Mouse (Mus musculus): ENCODE results near the gene Slc22a17. TPM values are rescaled to one million over a fixed set of nuclear protein-coding genes. Genes with fewer than 3 reads are reported as not detected.

Gene Slc22a17
- polyA plus RNA-seq, 1 experiment from 2014 or later: not detected

DNA sequence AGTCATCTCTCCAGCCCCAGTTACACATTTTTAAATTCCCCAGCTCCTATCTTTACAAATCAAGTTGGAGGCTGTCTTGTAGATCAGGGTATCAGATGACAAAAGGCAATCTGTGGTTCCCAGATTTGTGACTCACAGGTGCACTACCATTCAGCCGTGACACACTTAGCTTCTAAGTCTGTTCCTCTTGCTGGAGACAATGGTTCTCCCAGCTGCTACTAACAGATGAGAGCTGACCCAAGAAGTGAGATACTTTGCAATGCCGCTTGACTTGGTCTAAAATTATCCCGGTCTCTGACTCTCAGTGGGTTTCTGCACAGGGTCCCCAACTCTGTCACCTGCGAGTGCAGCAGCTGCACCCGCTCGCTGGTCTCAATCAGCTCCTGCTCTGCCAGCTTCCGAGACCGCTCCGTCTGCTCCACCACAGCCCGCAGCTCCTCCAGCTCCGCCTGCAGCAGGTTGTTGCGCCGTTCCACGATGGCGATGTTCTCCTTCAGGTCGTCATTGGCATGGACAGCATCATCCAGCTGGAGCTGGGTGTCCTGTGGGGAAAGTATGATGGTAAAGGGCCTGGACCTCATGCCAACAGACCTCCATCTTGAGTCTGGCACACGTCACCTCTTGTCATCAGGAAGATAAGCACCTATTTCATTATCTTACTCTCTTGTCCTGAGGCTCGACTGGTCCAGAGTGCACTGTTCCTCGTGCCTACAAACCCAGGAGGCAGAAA lies 33.2 kb upstream of the Slc22a17 start:
- H3K36me3 ChIP-seq (ENCODE audit: inconsistent target): no peaks in the 10 kb centered on the region

DNA sequence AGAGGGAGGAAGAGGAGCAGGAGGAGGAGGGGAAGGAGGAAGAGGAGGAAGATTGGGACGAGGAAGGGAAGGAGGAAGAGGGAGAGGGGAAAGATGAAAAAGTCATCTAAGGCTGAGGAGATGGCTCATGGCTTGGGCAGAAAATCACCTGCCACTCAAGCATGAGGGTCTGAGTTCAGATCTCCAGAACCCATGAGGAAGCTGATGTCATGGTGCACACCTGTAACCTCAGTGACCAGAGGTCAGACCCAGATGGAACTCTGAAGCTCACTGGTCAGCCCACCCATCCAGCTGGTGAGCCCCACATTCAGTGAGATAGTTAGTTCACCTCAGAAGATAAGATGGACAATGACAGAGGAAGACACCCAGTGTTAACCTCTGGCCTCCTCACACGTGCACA lies 32.0 kb upstream of the Slc22a17 start:
- H3K36me3 ChIP-seq (ENCODE audit: inconsistent target): no peaks in the 10 kb centered on the region

More for the DNA sequence above, 33.2 kb upstream of the Slc22a17 start:
- 88% methylated on average over 19 of the region's 19 CpGs for whole genome bisulfite sequencing (ENCODE audit: missing documents)
- H3K4me3 ChIP-seq (ENCODE audit: inconsistent target): no peak overlapping the region
- no peak overlapping the region for H3K27ac ChIP-seq
- no peaks in the 10 kb centered on the region for H3K79me2 ChIP-seq (ENCODE audit: inconsistent target)

GRCm38 (mm10) chr14:54943971-54944370 lies 31.0 kb upstream of the Slc22a17 start:
- Histone ChIP-seq H3K4me3 (ENCODE audit: inconsistent target) (no peak overlapping the region), H3K36me3 (ENCODE audit: inconsistent target) (no peaks in the 10 kb centered on the region), H3K79me2 (ENCODE audit: inconsistent target) (no peaks in the 10 kb centered on the region), H3K27ac (no peak overlapping the region)
- 94% methylated on average over 6 of the region's 7 CpGs for WGBS (ENCODE audit: missing documents)

More for the DNA sequence above, 32.0 kb upstream of the Slc22a17 start:
- 62% methylated on average over 2 of the region's 2 CpGs for WGBS (ENCODE audit: missing documents)
- no peak overlapping the region for H3K27ac ChIP-seq
- no peak overlapping the region for H3K4me3 ChIP-seq (ENCODE audit: inconsistent target)
- H3K79me2 ChIP-seq (ENCODE audit: inconsistent target): no peaks in the 10 kb centered on the region

GRCm38 (mm10) chr14:54942479-54942878 lies 29.5 kb upstream of the Slc22a17 start:
- Histone ChIP-seq H3K4me3 (ENCODE audit: inconsistent target) (no peak overlapping the region), H3K27ac (no peak overlapping the region), H3K36me3 (ENCODE audit: inconsistent target) (no peaks in the 10 kb centered on the region), H3K79me2 (ENCODE audit: inconsistent target) (no peaks in the 10 kb centered on the region)
- WGBS (ENCODE audit: missing documents): 93% methylated on average over 8 of the region's 8 CpGs

DNA sequence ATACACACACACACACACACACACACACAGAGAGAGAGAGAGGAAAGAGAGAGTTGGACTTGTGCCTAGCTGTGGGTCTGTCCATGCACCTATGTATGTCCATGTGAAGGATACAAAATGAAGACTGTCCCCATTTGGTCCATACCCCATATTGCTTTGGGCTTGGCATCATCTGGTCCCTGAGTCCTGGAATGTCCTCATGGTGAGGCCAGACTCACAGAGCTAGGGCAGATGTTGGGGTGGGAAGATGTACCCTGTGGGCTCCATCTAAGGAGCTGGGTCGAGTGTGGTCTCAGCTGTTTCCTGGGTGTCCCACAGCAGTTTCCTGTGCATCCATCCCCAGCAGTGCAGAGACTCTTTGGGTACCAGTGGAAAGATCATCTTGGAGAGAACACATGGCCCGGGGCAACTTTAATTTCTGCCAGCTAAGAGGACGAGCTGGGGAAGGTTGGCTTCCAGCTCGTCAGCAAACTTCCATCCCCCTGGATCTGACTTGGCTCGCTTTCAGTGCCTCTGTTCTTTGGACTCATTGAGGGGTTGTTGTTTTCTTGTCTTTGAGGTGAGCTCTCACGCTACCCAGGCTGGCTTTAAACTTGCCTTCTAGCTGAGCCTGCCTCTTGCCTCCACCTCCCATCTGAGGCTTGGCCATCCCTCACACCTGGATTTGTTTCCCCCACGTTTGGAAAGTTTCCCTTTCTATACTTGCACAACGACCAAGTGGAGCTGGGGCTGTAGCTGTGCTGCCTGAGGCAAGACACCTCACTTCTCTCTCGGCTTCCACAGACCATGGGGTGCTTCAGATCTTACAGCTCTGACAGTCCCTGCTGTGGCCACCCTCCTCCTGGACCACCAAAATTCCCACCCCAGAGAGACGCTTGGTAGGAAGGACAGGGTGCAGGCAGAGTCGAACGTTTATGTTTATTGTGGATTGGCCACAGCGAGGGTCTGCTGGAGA lies 28.4 kb upstream of the Slc22a17 start:
- 60% methylated on average over 13 of the region's 13 CpGs for WGBS (ENCODE audit: missing documents)
- no peak overlapping the region for H3K27ac ChIP-seq
- H3K4me3 ChIP-seq (ENCODE audit: inconsistent target): no peak overlapping the region
- H3K79me2 ChIP-seq (ENCODE audit: inconsistent target): no peaks in the 10 kb centered on the region
- H3K36me3 ChIP-seq (ENCODE audit: inconsistent target): no peaks in the 10 kb centered on the region

- Histone ChIP-seq H3K79me2 (ENCODE audit: inconsistent target) (no peaks in the 10 kb centered on the region), H3K4me3 (ENCODE audit: inconsistent target) (no peak overlapping the region), H3K36me3 (ENCODE audit: inconsistent target) (no peaks in the 10 kb centered on the region), H3K27ac (no peak overlapping the region)
- 66% methylated on average over 3 of the region's 3 CpGs for WGBS (ENCODE audit: missing documents)
These were observed 27.2 kb upstream of the Slc22a17 start for GRCm38 (mm10) chr14:54940176-54940530.

DNA sequence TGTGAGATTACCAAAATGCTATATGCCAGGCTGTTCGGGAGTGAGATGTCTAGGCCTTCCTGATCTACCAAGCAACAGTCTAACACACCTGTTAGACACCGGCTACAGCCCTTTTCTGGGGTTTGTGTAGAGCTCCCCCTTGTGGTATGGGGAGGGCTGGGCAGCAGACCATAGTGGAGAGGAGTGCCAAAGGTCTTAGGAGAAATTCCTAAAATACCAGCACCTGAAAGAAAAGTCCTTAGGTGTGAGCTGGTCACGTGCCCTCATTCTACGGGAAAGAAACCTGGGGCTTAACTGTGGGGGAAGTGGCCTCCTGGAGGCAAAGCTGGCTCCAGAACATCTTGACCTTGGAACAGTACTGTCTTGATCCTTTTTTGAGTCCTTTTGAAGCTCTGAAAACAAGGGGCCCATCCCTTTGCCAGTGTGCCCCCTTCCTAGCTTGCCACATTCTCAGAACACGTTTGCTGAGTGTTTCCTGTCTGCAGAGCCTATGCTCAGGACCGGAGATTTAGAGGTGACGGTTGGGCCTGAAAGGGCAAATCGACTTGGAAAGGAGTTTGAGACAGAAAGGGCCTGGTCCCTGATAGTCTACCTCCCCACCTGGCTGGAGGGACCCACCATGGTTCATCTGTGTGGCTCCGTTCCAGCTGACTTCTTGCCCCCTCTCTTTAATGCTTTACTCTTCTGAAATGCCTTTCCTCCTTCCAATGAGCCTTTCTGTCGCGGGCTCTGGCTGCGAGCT lies 26.7 kb upstream of the Slc22a17 start:
- no peaks in the 10 kb centered on the region for H3K36me3 ChIP-seq (ENCODE audit: inconsistent target)
- 51% methylated on average over 12 of the region's 12 CpGs for WGBS (ENCODE audit: missing documents)
- no peaks in the 10 kb centered on the region for H3K79me2 ChIP-seq (ENCODE audit: inconsistent target)
- no peak overlapping the region for H3K27ac ChIP-seq
- no peak overlapping the region for H3K4me3 ChIP-seq (ENCODE audit: inconsistent target)

DNA sequence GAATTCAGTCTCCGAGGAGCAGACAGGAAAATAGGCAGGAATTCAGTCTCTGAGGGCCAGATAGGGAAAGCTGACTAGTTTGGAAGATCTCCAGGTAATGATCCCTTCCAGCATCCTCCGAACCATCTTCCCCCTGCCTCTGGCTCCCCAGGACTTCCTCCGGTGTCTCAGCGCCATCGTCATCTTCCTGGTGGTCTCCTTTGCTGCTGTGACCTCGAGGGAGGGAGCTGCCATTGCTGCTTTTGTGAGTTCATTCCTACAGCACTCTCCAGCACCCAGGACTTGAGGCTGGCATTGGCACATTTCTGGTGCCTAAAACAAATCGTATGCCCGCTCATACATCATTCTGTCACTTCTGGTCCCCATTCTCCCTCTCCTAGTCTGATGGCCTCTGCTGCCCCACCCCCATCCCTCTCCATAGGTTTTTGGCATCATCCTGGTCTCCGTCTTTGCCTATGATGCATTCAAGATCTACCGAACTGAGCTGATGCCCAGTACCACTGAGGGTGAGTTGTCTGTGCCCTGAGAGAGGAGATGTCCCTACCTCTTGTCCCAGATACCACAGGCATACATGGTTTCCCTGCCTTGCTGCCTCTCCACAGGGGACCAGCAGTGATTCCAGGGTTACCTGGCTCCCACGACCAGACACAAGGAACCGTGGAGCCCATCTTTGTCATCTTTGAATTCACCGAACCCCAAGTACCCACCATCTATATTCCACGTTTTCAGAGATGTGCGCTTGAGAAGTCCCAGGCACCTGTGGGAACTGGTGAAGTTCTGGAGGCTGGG lies 25.7 kb upstream of the Slc22a17 start:
- Histone ChIP-seq H3K36me3 (ENCODE audit: inconsistent target) (no peaks in the 10 kb centered on the region), H3K4me3 (ENCODE audit: inconsistent target) (no peak overlapping the region), H3K27ac (no peak overlapping the region), H3K79me2 (ENCODE audit: inconsistent target) (no peaks in the 10 kb centered on the region)
- WGBS (ENCODE audit: missing documents): 82% methylated on average over 14 of the region's 15 CpGs

DNA sequence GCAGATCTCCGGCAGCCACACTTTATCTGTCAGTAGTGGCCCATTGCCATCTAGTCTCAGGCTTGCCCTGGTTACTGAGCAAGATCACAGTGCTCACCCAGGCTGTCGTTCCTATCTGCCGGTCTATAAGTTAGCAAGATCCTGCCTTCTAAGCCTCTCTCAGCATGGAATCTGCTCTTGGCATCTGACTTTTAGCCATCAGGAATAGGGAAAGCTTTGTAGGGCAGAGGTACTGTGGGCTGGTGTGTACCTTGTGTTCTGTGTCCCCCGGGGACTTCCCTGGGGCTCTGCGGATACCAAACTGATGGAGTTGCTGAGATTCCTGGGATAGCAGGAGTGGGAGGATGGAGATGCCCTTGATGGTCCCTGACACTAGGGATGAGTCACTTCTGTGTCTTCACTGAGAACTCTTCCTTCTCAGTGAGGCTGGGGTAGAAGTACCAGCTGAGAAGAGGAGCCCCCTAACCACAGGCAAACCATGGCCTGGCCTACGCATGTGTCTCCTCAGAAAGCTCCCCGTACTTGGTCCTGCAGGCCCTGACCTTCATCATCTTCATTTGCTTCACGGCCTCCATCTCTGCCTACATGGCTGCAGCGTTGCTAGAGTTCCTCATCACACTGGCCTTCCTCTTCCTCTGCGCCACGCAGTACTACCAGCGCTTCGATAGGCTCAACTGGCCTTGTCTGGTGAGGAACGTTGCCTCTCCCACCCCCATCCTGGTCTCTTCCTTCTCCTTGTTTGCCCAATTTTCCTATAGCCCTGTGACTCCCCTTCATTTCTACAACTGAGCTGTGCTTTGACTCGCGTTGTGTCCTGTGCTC lies 24.6 kb upstream of the Slc22a17 start:
- WGBS (ENCODE audit: missing documents): 90% methylated on average over 16 of the region's 16 CpGs
- H3K36me3 ChIP-seq (ENCODE audit: inconsistent target): no peaks in the 10 kb centered on the region

GRCm38 (mm10) chr14:54936831-54937160 lies 23.9 kb upstream of the Slc22a17 start:
- WGBS (ENCODE audit: missing documents): 17% methylated on average over 6 of the region's 6 CpGs
- Histone ChIP-seq H3K27ac (no peak overlapping the region), H3K4me3 (ENCODE audit: inconsistent target) (no peak overlapping the region), H3K79me2 (ENCODE audit: inconsistent target) (no peaks in the 10 kb centered on the region), H3K36me3 (ENCODE audit: inconsistent target) (no peaks in the 10 kb centered on the region)

More for the DNA sequence above, 24.6 kb upstream of the Slc22a17 start:
- Histone ChIP-seq H3K79me2 (ENCODE audit: inconsistent target) (no peaks in the 10 kb centered on the region), H3K4me3 (ENCODE audit: inconsistent target) (no peak overlapping the region), H3K27ac (no peak overlapping the region)

- no peak within 1 kb of the TSS for H3K4me3 ChIP-seq (ENCODE audit: inconsistent target)
- H3K27ac ChIP-seq: no peak within 1 kb of the TSS
- no peaks in the 10 kb centered on the region for H3K79me2 ChIP-seq (ENCODE audit: inconsistent target)
- WGBS (ENCODE audit: missing documents): 45% methylated on average over 8 of the region's 8 CpGs
- no peaks in the 10 kb centered on the region for H3K36me3 ChIP-seq (ENCODE audit: inconsistent target)
These were observed 23.2 kb upstream of the Slc22a17 start, which contains the start of gene Cmtm5 for GRCm38 (mm10) chr14:54935904-54936830. Gene Cmtm5, plus strand, starts transcription at chr14:54936261.

DNA sequence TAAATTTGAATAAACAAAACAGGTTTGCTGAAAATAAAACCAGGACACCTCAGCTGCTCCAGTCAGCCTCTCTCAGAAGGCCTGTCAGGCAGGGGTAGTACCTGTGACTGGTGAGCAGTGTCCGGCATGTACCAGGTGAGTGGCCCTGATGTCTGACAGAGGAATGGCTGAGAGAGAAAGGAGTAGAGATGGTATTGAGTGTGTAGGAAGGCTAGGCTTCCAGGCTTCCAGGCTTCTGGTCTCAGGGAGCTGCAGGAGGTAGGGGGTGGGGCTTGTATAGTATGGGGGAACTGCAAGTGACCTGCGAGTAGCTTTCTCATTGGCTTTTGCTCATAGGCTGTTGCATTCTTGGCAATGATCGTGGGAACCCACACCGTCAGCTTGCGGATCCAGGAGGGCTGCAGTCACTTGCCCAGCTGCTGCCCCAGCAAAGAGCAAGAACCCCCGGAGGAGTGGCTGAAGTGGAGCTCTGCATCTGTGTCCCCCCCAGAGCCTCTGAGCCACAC lies 19.8 kb upstream of the Slc22a17 start, which contains the start of gene Il25:
Gene Il25 (plus strand): TSS at position 51 of the 506 bp plus-strand sequence.
- H3K36me3 ChIP-seq (ENCODE audit: inconsistent target): no peaks in the 10 kb centered on the region
- H3K79me2 ChIP-seq (ENCODE audit: inconsistent target): no peaks in the 10 kb centered on the region
- 71% methylated on average over 6 of the region's 6 CpGs for WGBS (ENCODE audit: missing documents)
- no peak within 1 kb of the TSS for H3K27ac ChIP-seq
- H3K4me3 ChIP-seq (ENCODE audit: inconsistent target): no peak within 1 kb of the TSS
